Mouse (Mus musculus): ENCODE data around the gene Pdia5.

- no peak for TF ChIP-seq CTCF (conservative IDR thresholded peaks at IDR 0.05; ENCODE audit: low read length)
- no peak for TF ChIP-seq NANOG (IDR thresholded peaks at IDR 0.05; ENCODE audit: borderline replicate concordance, low read length)
- no peak for TF ChIP-seq POU5F1 (IDR thresholded peaks at IDR 0.05; ENCODE audit: borderline replicate concordance, low read length)
Measured at GRCm38 (mm10) chr16:35405348-35406080, 85.2 kb downstream of the Pdia5 start.

Measured in E14TG2a.4 (cell line).